Mouse (Mus musculus): ENCODE measurements around the gene Ace.

Gene Ace

DNA sequence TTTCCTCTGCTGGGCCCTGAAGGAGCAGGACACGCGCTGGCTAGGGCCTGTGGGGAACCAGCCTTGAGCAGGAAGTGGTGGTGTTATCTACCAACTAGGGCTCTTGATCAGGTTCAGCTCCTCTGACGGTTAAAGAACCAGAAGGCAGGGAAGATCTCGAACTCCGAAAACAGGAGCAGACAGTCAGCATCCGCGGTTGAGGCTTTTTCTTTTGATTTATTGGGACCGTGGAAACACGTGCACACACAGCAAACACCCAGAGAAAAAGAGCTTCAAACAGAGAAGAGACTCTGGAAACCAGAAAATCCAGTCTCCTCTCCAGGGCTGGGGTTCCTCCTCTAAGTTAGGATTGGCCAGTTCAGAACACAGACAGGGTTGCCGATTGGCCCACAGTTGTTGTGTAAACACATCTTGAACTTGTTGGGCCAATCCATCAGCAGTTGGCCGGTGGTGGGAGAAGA is 21.0 kb upstream of the Ace start:
- DNase-seq (ENCODE audit: low read depth, low spot score), result no peak

DNA sequence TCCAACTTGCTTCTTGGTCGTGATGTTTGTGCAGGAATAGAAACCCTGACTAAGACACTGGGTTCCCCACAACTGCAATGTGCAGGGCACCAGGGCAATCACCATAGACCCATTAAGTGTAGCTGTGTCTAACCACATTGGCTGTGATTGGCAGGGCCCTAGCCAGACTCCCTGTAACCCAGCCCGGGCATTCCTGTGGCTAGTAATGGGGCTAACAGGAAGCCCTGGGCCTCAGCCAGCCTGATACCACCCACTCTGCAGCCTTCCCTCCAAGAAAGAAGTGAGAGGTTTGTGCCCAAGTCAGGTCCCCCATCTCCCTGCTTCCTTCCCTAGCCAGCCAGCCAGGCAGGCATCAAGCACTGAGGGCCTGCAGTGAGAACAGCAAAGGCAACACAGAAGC is 19.5 kb upstream of the Ace start:
- no peak for DNase-seq (ENCODE audit: low read depth, low spot score)

DNA sequence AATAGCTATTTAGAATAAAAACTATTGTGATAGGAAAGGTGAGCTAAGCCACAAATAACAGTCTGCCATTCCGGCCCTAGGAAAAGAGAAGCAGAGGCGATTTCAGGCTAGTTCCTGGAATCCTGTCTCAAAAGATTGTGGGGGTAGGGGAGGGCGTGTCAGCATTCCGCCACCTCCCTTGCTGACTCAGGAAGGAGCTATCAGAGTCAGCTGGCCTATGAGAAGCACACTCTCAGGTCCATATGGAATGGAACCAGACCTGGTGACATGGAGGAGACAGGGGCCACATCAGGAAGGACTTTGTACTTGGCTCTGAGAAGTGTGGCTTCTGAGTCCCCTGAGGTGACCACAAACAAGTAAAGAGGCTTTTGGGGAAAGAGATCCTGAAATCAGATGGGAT is 17.2 kb upstream of the Ace start:
- no peak for DNase-seq (ENCODE audit: low read depth, low spot score)

DNA sequence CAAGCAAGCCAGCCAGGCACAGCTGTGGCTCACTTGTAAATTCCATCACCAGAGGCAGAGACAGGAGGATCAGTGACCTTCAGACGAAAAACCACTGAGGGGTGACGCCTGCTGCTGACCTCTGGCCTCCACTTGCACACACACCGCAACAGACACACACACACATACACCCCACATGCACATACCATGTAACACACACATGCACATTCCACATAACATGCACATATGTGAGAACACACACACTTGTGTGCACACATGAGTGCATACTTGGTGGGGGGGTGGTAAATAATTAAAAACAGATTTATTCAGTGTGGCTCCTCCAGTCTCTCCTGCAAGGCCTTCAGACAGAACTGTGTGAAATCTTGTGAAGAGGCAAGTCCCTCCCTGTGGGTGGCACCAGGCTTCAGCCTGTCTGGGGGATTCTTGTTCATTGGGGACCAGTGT is 16.1 kb upstream of the Ace start:
- no peak for DNase-seq (ENCODE audit: low read depth, low spot score)

DNA sequence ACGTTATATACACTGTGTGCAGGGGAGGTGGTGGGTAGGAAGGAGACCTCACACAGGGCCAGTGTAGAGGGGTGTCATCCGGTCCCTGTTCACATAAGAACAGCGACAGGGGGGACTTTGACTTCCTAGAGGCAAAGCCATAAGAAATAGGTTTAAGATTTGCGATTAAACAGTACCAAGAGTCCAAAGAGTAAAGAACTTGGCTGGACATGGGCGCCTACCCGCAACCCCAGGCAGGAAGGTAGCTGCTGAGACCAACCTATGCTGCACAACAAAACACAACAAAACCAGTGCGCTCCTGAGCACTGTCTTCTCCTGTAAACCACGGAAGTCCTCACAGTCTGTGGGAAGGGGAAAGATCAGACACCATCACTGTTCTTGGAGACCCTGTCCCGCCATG is 15.6 kb upstream of the Ace start:
- no peak for DNase-seq (ENCODE audit: low read depth, low spot score)

DNA sequence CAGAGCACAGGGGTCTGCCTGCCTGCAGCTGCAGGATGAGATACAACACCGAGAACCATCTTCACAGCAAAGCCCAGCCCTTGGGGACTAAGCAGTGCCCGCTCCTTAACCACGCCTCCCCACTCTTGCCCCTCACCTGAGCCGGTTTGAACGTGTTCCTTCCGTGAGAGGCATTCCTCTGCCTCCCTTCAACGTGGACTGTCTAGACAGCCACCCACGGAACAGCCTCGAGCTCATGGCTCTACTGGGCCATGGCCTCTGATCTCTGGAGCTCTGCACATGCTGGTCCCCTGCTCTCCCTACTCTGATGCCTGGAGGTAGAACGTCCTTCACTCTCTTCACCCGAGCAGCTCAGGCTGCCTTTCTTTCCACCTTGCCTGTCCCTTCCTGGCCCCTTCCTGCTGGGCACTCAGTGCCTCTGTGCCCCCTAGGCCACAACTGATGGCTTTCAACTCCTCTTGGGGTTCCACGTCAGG is 14.8 kb upstream of the Ace start, which contains the start of gene Cyb561:
Gene Cyb561 (minus strand): TSS at position 426 of the 476 bp plus-strand sequence.
- DNase-seq (ENCODE audit: low read depth, low spot score), result no peak

DNA sequence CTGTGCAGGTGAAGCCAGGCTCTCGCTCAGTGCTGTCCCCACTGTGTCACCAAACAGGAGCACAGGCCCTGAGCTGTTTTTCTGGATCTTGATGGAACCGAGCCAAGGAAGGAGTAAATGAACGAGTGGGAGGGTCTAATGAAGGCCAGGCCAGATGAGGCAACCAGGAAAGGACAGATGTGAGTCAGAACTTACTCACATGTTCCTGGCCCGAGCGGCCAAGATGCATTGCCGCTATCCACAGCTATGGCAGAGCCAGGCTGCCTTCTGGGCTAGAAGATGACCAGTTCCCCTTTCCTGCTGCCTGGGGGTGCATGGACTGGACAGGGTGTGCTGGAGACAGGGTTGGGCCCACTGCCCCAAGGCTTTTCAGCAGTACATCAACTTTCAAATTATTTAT is 14.3 kb upstream of the Ace start:
- no peak for DNase-seq (ENCODE audit: low read depth, low spot score)

DNA sequence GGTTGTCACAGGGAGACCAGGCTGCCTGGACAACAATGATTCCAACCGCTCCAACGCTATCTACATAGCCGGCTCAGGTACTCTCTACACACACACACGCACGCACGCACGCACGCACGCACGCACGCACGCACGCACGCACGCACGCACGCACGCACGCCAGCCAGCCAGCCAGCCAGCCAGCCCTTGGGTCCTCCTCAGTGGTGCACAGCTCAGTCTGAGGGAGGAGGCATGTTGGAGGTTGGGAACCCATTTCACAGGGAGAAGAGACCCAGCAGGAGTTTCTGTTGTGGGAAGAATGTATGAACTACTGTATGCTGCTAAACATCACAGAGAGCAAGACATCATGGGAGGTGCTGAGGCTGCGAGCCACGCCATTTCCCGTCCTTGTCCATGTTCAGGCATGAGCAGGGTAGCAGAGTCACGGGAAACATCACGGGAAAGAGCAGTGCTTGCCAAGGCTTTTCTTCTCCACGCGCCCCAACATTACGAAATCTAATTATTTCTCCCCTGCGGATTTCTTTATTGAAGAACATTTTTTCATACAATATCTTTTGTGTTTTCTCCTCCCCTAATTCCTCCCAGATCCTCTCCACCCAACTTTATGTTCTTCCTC is 11.8 kb upstream of the Ace start:
- DNase-seq (ENCODE audit: low read depth, low spot score), result no peak

DNA sequence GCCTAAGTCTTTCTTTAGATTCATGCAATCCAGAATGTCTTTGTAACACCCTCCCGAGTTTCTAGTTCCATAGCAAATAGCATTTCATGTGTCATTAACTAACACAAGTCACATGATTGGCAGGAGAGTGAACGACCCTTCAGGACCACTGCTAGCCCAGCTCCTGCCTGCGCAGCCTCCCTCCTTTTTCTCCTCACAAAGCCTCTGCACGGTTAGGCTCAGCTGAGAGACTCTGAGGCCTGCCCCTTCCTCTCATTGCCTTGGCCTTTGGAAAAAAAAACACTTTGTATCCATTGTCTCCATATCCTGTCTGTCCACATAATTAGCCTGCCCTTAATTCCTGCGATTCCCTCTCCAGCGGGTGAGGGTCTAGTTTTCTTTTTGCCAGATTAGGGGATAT is 10.2 kb upstream of the Ace start:
- DNase-seq (ENCODE audit: low read depth, low spot score), result no peak

DNA sequence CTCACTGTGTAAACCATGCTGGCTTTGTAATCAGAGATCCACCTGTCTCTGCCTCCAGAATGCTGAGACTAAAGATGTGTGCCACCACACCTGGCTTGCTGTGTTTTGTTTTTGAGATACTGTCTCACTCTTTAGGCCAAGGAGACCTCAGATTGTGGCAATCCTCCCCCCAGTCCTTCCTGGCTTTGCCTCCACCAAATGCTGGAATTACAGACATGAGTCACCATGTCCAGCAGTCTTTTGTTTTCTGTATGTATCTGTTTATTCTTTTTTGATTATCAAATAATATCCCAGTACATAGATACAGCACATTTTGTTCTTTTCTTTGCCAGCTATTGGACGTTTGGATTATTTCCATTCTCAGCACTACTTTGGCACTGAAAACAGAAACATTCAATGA is 9.2 kb upstream of the Ace start:
- DNase-seq (ENCODE audit: low read depth, low spot score), result no peak

DNA sequence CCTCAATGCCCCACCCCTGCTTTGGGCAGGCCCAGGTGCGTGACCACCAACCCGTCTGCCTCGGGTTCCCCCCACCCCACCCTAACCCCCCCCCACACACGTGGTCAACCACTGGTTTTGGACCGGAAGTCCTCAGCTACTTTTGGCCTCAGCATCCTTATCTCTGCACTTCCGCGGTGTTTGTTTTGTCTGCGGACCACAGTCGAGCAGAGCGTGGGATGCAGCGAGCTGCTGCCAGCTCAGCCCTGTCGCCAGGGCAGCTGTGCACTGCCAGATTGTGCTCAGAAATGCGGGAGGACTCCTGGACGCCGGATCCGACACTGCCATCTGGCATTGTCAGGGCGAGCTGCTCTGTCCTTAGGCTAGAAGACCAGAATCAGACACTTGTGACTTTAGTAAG is 8.4 kb upstream of the Ace start:
- DNase-seq (ENCODE audit: low read depth, low spot score), result no peak

DNA sequence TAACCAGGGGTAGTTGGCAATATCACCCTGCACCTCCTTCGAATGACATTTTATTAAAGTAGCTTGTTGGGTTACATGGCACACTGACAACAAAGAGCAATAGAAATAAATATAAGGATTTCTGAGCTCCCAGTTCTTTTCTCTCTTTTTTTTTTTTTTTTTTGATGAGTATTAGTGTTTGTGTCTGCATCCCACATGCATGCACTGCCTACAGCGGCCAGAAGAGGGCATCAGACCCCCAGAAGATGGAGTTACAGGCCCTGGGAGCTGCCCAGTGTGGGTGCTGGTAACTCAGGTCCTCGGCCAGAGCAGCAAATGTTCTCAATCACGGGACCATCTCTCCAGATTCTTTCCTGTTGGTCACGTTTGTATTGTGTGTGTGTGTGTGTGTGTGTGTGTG is 3.1 kb upstream of the Ace start:
- DNase-seq (ENCODE audit: low read depth, low spot score), result no peak

DNA sequence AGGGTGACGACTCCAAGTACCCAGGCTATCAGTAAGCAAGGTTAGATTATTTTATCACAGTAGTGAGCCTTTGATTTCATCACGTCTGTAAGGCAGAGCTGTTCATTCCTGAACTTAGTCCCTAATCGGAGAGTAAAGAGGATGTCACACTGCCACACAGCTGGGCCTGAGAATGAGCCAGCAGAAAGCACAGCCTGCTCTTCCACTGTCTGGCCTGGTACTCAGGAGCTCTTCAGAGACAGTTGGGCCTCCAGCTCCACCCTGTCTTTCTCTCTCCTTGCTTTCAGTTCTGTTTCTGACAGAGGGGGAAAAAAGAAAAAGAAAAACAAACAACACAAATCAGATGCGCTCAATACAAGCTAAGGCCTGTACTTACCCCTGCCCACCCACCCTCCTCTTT is 1.5 kb upstream of the Ace start:
- no peak for DNase-seq (ENCODE audit: low read depth, low spot score)

DNA sequence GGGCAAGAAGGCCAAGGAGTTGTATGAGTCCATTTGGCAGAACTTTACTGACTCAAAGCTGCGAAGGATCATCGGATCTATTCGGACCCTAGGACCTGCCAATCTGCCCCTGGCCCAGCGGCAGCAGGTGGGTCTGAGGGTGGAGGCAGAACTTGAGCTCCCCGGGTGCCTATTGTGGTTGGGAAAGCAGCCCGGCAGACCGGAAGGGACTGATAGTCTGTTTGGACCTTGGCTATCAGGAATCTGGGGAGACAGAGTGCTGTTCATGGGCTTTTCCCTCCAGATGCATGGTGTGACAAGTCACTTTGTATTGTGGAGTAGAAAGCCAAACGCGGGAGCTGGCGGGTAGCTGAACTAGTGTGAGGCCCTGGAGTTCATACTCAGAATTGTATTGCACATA is 1.2 kb downstream of the Ace start:
- no peak for DNase-seq (ENCODE audit: low read depth, low spot score)

DNA sequence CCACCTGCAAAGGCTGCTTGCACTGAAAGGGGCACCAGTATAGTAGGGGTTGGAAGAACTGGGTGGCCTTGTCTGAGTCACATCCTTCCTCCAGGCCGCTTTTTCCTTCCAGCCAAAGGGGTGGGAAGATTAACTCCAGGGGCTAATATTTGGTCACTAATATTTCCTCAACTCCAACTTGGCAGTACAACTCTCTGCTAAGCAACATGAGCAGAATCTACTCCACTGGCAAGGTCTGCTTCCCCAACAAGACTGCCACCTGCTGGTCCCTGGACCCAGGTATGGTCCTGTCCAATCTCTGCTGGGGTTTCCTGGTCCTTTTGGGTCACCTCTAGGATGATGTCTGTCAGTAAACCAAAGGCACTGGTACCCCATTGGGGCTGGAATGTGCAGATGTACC is 1.8 kb downstream of the Ace start:
- DNase-seq (ENCODE audit: low read depth, low spot score), result no peak

DNA sequence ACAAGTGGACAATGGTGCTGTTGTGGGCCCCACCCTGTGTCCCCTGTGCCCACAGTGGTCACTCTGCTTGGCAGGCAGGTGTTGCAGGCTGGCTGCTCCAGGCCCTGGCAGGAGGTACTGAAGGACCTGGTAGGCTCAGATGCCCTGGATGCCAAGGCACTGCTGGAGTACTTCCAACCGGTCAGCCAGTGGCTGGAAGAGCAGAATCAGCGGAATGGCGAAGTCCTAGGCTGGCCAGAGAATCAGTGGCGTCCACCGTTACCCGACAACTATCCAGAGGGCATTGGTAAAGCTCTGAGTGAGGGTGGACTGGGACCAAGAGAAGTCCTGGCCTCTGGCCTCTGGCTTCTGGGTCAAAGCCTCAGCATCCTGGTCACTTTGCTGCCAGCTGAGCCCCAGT is 6.8 kb downstream of the Ace start:
- no peak for DNase-seq (ENCODE audit: low read depth, low spot score)

DNA sequence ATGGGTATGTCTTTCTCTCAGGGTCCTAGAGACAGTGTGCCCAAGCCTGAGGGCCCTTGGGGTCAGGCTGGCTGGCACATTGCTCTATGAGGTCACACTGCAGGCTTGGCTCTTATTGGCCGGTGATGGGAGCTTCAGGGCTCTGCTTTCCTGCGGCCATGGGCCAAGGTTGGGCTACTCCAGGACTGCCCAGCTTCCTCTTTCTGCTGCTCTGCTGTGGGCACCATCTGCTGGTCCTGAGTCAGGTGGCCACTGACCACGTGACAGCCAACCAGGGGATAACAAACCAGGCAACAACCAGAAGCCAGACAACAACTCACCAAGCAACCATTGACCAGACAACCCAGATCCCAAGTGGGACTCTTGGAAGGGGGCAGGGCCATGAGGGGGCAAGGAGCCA is 7.3 kb downstream of the Ace start:
- DNase-seq (ENCODE audit: low read depth, low spot score), result no peak

DNA sequence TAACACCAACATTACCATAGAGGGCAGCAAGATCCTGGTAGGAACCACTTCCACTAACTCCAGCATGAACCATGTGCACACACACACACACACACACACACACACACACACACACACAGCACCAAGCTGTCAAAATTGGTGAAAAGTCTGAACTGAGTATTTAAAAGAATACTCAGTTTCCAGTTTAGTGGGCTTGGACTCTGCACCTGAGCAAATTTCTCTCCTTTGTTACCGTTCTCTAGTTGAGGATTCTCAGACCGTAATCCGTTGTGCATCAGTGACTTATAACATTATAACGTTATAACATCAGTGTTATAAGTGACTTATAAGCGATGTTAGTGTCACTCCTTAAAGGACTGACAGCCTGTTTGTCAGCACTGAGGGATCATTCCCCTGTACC is 7.9 kb downstream of the Ace start:
- no peak for DNase-seq (ENCODE audit: low read depth, low spot score)

DNA sequence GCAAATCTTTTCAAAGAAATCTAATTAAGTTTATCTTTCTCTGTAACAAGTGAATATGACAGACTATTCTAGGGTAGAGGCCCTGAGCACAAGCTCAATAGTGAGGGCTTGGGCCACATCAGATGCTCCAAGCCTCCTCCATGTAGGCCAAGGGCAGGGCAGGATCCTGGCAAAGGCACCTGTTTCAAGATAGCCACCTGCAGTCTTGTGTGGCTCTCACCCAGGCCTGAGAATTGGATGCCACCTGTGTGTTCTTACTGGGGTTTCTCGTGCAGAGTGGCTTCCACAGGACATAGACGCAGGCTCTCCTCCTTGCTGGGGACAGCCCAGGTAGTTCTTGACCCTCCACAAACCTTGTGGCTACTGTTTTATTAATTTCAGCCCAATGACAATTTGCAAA is 10.5 kb downstream of the Ace start:
- DNase-seq (ENCODE audit: low read depth, low spot score), result no peak

DNA sequence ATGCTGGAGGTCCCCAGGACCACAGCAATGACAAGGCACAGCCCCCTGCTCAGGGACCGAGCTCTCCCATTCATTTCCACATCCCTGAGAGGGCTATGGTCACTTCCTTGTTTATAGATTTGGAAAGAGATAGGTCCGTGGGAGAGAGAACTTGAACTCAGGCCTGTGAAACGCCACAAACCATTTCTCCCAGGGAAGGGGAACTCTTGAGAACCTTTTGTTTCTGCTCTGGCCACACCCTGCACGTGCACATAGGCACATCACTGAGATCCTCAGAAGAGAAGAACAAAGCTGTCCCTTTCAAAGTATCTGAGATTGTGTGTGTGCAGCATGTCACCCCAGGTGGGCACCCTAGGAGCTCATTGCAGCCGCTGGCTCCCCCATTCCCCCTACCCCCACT is 10.9 kb downstream of the Ace start:
- DNase-seq (ENCODE audit: low read depth, low spot score), result no peak

DNA sequence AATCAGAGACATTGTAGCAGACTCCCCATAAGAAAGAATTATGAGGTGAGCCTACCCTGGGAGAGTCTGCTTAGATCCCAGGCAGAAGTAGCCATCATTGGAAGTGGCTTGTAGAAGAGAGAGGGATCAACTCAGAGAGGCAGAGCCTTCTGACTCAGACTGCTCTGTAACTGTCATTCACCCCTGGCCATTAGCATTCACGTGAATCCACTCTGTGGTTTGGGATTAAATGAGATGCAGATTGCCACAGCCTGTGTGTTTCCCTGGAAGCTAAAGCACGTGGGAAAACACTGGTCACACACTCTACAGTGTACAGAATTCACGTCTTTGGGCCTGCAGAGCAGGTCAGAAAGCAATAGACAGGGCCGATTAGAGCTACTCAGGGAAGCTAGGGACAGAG is 16.7 kb downstream of the Ace start:
- DNase-seq (ENCODE audit: low read depth, low spot score), result no peak

DNA sequence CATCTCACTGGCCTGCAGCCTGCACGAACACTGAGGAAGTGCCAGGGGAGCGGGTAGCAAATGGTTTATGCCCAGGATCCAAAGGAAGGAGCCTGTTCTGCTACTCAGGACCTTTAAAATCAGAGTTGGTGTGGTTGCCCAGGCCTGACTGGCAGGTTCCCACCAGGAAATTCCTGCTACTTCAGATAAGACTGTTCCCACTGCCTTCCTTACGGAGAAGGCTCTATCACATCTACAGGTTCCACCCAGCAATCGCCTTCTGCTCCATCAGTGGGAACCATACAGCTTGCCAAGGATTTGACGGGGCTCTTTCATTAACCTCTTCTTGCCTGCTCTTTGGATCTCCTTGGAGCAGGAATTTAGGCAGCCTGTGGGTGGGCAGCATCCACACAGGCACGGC is 19.7 kb downstream of the Ace start:
- no peak for DNase-seq (ENCODE audit: low read depth, low spot score)

DNA sequence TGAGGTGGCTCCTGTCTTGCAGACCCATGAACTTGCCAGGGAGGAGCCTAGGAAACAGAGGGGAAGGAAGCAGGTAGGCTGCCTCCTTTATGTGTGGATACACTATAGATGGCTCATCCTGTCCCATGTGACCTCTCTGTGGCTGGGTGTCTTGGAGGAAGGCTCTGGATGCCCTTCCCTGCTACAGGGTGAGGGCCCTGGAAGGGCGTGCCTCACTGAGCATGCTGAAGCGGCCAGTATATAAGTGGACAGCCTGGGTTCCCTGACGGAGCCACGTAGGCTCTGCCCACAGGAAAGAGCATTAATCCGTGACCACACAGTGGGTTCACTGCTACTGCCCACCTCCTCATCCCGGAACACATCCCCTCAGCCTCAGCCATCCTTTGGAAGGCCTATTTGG is 21.7 kb downstream of the Ace start:
- no peak for DNase-seq (ENCODE audit: low read depth, low spot score)

DNA sequence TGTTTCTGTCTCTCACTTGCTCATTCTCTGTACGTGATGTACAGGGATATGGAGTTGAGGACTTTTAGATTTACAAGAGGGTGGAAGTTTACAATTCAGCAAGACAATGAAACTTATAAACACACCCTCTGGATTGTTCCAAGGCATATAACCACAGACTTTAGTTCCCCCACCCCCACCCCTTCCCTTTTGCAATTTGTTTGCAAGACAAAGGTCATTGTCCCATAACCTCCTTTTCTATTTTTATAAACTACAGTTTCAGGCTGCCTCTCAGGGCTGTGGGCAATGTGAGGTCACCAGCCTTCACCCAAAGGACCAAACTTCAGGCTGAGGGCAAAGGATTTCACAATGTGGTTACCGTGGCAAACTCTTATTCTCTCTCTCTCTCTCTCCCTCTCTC is 22.5 kb downstream of the Ace start:
- DNase-seq (ENCODE audit: low read depth, low spot score), result no peak

Data from c-Kit-negative CD71-positive TER-119-positive erythroid progenitor cells, embryonic 14.5 days (primary cell).